Mouse (Mus musculus): ENCODE measurements around the gene Ggact.

Gene Ggact

GRCm38 (mm10) chr14:122900679-122901078 lies 12.9 kb downstream of the Ggact start:
- no peak for DNase-seq (ENCODE audit: low spot score)

- no peak for DNase-seq (ENCODE audit: low spot score)
These were observed 15.0 kb downstream of the Ggact start for GRCm38 (mm10) chr14:122898550-122898949.

GRCm38 (mm10) chr14:122896106-122896505 lies 17.5 kb downstream of the Ggact start:
- DNase-seq (ENCODE audit: low spot score) = no peak

GRCm38 (mm10) chr14:122891470-122891968 lies 22.0 kb downstream of the Ggact start:
- DNase-seq (ENCODE audit: low spot score) = no peak

- DNase-seq (ENCODE audit: low spot score) = no peak
These were observed 25.1 kb downstream of the Ggact start for GRCm38 (mm10) chr14:122888480-122888872.

- no peak for DNase-seq (ENCODE audit: low spot score)
These were observed 25.7 kb downstream of the Ggact start for GRCm38 (mm10) chr14:122887702-122888479.

GRCm38 (mm10) chr14:122887278-122887677 lies 26.3 kb downstream of the Ggact start:
- DNase-seq (ENCODE audit: low spot score) = no peak

- DNase-seq (ENCODE audit: low spot score) = no peak
These were observed 27.7 kb downstream of the Ggact start for GRCm38 (mm10) chr14:122885893-122886292.

- DNase-seq (ENCODE audit: low spot score) = no peak
These were observed 29.6 kb downstream of the Ggact start for GRCm38 (mm10) chr14:122883821-122884584.

GRCm38 (mm10) chr14:122883410-122883806 lies 30.1 kb downstream of the Ggact start:
- DNase-seq (ENCODE audit: low spot score) = no peak

- no peak for DNase-seq (ENCODE audit: low spot score)
These were observed 30.7 kb downstream of the Ggact start for GRCm38 (mm10) chr14:122882795-122883409.

- no peak for DNase-seq (ENCODE audit: low spot score)
These were observed 31.3 kb downstream of the Ggact start for GRCm38 (mm10) chr14:122882201-122882639.

GRCm38 (mm10) chr14:122881699-122882098 lies 31.9 kb downstream of the Ggact start:
- DNase-seq (ENCODE audit: low spot score) = no peak

- no peak for DNase-seq (ENCODE audit: low spot score)
These were observed 33.3 kb downstream of the Ggact start for GRCm38 (mm10) chr14:122880291-122880690.

- DNase-seq (ENCODE audit: low spot score) = no peak
These were observed 35.8 kb downstream of the Ggact start for GRCm38 (mm10) chr14:122877787-122878186.

GRCm38 (mm10) chr14:122876723-122877122 lies 36.8 kb downstream of the Ggact start:
- no peak for DNase-seq (ENCODE audit: low spot score)

- peak; percentile 20 for DNase-seq (ENCODE audit: low spot score)
These were observed 37.4 kb downstream of the Ggact start for GRCm38 (mm10) chr14:122876163-122876562.

- no peak for DNase-seq (ENCODE audit: low spot score)
These were observed 37.9 kb downstream of the Ggact start for GRCm38 (mm10) chr14:122875636-122876035.

- no peak for DNase-seq (ENCODE audit: low spot score)
These were observed 38.5 kb downstream of the Ggact start for GRCm38 (mm10) chr14:122875056-122875455.

- no peak for DNase-seq (ENCODE audit: low spot score)
These were observed 40.9 kb downstream of the Ggact start for GRCm38 (mm10) chr14:122872612-122873011.

GRCm38 (mm10) chr14:122871841-122872580 lies 41.5 kb downstream of the Ggact start:
- DNase-seq (ENCODE audit: low spot score) = no peak

- DNase-seq (ENCODE audit: low spot score) = no peak
These were observed 43.7 kb downstream of the Ggact start for GRCm38 (mm10) chr14:122869831-122870230.

Measured in c-Kit-positive CD71-positive TER-119-positive erythroid progenitor cells, embryonic 14.5 days (primary cell).